Mouse (Mus musculus) MEL (cell line): ENCODE data around the gene Asb8.

Experiments
- CTCF ChIP-seq, 3 experiments: IDR thresholded peaks in 2 of 3; conservative IDR thresholded peaks in 1 of 3; 2 replicates each; pipeline ENCODE4 v1.5.1; 2011 to 2012; ENCODE audit warnings: low read length in 3 of 3, low read depth in 2 of 3, mild to moderate bottlenecking in 2 of 3, improper control_type of control experiment in 1 of 3, inconsistent platforms in 1 of 3, mixed read lengths in 1 of 3, moderate library complexity in 1 of 3; ENCODE audit not compliant: control insufficient read depth in 1 of 3, insufficient read depth in 1 of 3, poor library complexity in 1 of 3, severe bottlenecking in 1 of 3
- EP300 ChIP-seq, 2 experiments: IDR thresholded peaks; 2 replicates each; pipeline ENCODE4 v1.6.1; 2011; ENCODE audit warnings: improper control_type of control experiment in 2 of 2, low read length in 2 of 2, low read depth in 1 of 2, mild to moderate bottlenecking in 1 of 2
- MAFK ChIP-seq: IDR thresholded peaks from 2 replicates; pipeline ENCODE4 v1.6.1; 2011; ENCODE audit warnings: low read depth, mild to moderate bottlenecking, low read length, improper control_type of control experiment, borderline replicate concordance
- POLR2A ChIP-seq, 2 experiments: IDR thresholded peaks; 2 replicates each; pipeline ENCODE4 v1.6.1; 2011 to 2012; ENCODE audit warnings: low read length in 2 of 2, mild to moderate bottlenecking in 2 of 2, control low read depth in 1 of 2, improper control_type of control experiment in 1 of 2, low read depth in 1 of 2, moderate library complexity in 1 of 2; ENCODE audit not compliant: control insufficient read depth in 1 of 2, insufficient read depth in 1 of 2, poor library complexity in 1 of 2
- SIN3A ChIP-seq: IDR thresholded peaks from 2 replicates; pipeline ENCODE4 v1.6.1; 2012; ENCODE audit warnings: low read length, improper control_type of control experiment, inconsistent platforms
- ZKSCAN1 ChIP-seq: IDR thresholded peaks from 2 replicates; pipeline ENCODE4 v1.6.1; 2012; ENCODE audit warnings: low read depth, mild to moderate bottlenecking, inconsistent platforms, low read length, improper control_type of control experiment, moderate library complexity

DNA sequence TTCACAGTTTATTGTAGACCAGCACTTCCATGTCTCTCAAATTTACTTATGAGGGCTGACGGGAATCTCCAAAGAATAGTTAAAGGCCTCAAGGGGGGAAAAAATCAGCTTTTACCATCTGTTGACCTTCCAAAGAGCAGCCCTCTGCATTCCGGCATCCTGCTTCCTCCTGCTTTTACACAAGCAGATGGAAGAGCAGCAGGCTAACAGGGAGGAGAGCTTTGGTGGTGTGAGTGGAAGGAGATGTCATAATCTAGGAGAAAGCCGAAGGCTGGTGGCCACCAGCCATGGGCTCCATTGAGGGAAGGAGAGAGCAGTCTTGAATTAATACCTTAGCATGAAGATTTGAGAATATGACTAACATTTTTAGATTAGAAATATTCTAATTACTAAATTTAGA lies 17.1 kb downstream of the Asb8 start:
- no peak for TF ChIP-seq ZKSCAN1
- TF ChIP-seq CTCF (IDR thresholded peaks at IDR 0.05 in 2 of 3, conservative IDR thresholded peaks at IDR 0.05 in 1 of 3; ENCODE audit: control insufficient read depth in 1 of 3, insufficient read depth in 1 of 3, low read depth in 2 of 3, low read length in 3 of 3, poor library complexity in 1 of 3, severe bottlenecking in 1 of 3) = no peak
- TF ChIP-seq POLR2A (IDR thresholded peaks at IDR 0.05; ENCODE audit: control insufficient read depth in 1 of 2, insufficient read depth in 1 of 2, low read depth in 1 of 2, low read length in 2 of 2, poor library complexity in 1 of 2) = no peak
- TF ChIP-seq SIN3A = no peak
- no peak for TF ChIP-seq EP300 (IDR thresholded peaks at IDR 0.05; ENCODE audit: low read depth in 1 of 2, low read length in 2 of 2)
- no peak for TF ChIP-seq MAFK
